Mouse (Mus musculus) gonadal fat pad, adult 2 months (tissue): ENCODE measurements around the gene Sh3bp2. TPM values are rescaled to one million over a fixed set of nuclear protein-coding genes. Genes with fewer than 3 reads are reported as not detected.

Experiments
- DNase-seq: peaks from one replicate; pipeline ENCODE4 v3.0.0-alpha.2; 2012; ENCODE audit warnings: low read depth
- polyA plus RNA-seq: library from polyadenylated mRNA; depleted of rRNA; stranded (reverse); fragments of >200 nt; gene quantifications from 2 replicates; pipeline ENCODE4 v1.2.3, GENCODE M21; 2012; rRNA removed

Sh3bp2 gene
- 16.2 and 16.6 TPM in 2 replicates for polyA plus RNA-seq

DNA sequence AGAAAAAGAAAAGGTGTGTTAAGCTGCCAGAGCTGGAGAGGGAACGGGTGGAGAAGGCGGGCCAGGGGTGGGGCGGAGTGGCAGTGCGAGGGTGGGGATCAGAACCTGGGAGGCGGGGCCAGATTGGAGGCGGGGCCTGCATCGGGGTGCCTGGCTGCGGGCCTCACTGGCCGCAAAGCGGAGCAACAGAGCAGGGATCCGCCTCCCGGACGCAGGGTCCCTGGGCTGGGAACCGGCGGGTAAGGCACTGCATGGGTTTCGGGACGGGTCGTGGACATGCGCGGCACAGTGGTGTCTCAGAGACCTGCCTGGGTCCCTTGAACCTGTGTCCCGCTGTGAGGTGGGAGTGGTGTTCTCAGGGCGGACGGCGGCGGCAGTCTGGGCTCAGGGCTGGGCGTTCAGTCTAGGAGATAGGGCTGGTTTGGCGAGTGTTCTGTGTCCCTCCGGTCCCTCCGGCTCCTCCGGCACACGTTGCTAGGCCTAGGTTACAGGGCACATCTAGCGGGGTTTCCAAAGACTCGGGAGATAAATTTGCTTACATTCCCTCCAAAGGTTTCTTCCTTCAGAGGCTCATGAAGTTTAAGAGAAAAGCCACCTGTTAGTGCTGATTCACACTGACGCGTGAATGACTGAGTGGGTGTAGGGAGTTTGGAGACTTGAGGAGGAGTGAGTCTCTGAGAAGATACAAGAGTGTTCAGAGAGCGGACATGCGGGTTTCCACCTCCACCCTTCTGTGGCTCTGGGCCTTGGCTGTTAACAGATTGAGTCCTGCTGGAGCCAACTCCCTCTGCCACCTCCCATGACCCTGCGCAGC is at the start of gene Sh3bp2:
Gene Sh3bp2, plus strand, starts transcription at position 176 of the 814 bp plus-strand sequence.
- DNase-seq: no peak

DNA sequence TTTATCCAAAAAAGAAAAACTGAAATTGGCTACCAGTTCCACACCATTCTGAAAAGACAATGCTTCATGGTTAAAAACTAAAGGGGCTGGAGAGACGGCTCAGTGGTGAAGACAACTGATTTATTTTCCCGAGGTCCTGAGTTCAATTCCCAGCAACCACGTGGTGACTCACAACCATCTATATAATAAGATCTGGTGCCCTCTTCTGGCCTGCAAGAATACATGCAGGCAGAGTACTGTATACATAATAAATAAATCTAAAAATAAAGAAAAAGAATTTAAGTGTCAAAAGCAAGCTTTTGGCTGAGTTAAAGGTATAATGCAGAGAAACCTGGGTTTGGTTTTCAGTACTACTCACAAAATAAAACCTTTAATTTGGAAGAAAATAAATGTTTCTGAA is 44.7 kb upstream of the Sh3bp2 start:
- DNase-seq: no peak

DNA sequence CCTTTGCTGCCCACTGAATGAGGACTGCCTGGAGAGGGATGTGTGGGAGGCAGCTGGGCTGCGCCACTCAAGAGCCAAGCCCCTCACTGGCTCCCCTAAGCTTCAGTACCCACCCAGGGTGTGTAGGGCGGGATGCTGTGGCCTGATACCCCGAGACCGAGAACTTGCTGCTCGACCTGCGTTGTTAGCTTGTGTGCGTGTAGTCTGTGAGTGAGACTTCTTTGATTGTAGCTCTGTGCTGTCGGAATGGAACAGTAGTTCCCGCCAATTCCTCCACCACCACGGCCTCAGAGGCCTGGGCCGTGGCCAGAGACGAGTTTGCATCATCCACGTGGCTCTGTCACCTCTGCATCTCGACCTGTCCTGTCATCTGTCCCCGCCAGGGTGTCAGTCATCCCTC is 39.9 kb upstream of the Sh3bp2 start:
- DNase-seq: no peak

DNA sequence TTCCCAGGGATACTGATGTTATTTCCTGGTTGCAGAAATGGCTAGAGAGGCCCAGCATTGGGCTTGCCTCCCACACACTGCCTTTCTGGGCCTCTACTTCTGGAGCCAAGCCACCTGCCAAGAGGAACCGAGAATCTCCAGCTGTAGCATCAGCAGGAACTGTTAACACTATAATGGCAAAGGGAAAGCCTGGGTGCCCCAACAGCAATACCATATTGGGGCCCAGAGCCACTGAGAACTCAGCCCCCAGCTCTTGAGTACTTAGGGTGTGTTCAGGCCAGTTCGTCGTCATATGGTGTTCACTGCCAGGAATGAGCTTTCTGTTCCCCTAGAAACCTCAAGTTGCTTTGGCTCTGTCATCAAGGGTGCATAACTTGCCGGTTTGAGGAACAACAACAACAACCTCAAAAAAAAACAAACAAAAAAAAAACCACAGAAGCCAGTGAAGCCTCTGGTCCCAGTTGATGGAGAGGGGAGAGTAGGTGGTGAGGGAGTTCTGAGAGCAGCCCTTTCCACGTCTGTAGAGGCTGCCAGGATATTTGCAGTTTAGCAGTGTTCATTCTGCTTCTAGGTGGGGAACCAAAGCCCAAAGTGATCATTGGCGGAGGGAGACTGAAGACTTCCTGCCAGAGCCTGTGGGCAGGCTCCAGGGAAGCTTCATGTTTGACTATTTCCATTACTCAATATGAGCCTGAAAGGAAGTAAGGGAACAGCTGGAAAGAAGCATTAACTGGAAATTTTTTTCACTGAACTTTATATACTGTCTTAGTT is 38.1 kb upstream of the Sh3bp2 start:
- DNase-seq: no peak

DNA sequence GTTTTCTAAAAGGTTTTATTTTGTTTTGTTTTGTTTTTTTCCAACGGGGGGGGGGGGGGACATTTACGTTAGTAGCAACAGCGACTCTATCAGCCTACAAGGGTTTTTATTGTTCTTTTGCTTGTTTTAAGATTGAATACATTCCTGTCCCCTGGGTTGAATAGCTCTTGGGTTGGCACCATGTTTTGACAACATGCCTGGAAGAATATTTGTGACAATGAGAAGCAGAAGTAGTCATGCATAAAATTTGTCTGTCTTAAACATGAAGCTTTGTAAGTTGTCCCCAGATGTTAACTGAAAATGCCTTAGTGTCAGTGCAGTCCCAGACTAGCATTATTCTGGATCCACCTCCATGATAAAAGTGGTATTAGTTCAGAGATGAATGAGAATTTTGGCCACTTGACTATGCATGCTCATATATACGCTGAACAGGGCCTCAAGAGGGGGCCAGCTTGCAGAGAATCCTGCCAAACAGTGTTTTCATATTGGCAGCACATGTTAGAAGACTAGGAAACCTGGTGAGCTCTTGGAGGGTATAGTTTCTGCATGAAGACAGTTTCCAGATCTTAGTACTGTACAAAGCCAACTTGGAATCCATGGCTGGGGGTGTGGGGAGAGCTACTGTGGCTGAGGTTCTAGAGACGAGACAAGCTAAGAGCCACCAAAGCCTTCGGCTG is 36.8 kb upstream of the Sh3bp2 start:
- no peak for DNase-seq

DNA sequence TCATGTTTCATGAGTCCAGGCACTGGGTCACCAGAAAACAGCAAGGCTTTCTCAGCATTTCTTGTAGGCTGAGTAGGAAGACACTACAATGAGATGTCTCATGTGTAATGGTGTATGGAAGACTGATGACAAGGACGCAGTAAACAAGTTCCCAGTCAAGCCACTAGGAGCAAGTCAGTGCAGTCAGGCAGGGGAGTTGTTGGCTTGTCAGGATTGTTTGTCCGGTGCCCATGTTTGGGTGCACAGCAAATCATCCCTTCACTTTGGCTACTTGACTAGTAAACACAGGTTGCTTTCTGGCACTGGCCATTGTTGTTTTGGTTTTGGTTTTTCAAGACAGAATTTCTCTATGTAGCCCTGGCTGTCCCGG is 36.2 kb upstream of the Sh3bp2 start:
- no peak for DNase-seq

DNA sequence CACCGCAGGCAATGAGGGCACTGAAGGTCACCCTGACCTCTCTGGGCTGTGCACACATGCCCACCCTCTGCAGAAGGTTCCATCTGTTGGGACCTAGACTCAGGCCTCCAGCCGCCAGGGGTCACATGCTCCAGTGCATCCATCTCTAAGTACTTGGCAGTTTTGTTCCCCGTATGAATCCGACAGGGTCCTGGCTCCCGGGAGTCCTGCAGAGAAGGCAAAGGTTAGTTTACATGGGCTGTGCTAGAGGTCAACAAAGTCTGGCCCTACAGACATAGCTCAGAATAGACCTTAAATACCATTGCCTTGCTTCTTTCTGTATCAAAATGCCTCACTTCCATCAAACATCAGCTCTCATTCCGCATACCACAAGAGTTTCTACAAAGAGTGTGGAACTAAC is 28.9 kb upstream of the Sh3bp2 start:
- no peak for DNase-seq

DNA sequence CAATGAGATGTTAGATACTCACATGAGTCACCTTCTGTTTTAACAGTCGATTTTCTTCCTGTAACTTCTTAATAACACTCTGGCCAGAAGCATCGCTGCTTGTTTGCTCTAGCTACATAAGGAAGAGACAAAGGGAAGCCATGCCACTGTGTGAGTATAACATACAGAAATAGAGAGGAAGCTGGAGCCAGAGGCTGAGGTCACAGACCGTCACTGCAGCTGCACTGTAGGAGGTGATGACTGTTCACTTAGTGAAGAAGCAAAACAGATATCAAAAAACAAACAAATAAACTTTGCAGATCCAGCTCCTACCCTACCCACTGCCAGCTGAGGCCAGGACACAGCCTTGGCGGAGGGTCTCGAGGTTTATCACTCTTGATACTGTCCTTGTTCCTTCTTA is 24.8 kb upstream of the Sh3bp2 start:
- DNase-seq: no peak

DNA sequence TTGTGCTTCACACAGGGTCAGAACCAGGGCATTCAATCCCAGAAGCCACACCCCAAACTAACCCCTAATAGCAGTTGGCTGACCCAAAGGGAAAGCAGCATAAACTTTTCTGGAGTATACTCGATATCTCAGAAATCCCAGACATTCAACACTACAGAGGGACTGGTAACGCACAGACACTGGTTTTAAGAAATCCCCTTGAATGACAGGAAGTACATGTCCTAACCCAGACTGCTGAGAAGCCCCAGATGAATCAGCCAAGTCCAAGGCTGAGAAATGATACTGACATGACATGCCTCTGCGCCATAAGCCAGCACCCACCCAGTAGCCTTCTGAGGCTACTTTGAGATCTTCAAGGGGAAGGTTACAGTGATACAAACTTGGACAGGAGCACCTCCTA is 24.1 kb upstream of the Sh3bp2 start:
- DNase-seq: no peak

DNA sequence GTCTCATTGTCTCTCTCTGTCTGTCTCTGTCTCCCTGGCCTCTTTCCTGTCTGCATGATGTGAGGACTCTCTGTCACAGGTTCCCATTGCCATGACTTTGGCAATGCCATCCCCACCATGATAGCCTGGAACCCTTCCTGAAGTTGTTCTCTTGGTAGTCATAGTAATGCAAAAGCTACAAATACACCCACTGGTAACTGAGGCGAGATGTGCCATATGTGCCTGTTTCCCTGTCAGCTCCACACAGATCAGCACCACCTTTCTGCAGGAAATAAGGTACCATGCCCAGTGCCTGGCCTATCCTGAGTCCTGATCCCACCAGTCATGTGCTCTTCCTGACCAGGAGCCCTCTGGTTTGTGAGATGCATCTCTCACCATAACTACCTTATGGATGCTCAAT is 23.2 kb upstream of the Sh3bp2 start:
- DNase-seq: no peak

DNA sequence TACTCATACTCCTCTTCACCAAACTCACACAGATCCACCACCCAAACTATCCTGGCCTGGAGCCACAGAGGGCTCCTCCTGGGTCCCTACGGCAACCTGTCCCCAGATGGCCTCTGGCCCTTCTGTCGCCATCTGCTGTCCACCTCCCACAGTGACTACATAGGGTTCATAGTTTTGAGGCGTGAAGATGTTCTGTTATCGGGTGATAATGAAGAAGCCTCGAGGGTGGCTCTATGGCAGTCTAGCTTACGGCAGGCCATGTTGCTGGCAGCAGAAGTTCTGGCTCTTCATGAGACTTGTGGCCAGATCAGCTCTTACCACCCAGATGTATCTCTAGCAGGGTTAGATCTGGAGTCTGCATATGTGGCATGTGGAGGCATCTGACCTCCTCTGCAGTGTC is 22.8 kb upstream of the Sh3bp2 start:
- DNase-seq: no peak

DNA sequence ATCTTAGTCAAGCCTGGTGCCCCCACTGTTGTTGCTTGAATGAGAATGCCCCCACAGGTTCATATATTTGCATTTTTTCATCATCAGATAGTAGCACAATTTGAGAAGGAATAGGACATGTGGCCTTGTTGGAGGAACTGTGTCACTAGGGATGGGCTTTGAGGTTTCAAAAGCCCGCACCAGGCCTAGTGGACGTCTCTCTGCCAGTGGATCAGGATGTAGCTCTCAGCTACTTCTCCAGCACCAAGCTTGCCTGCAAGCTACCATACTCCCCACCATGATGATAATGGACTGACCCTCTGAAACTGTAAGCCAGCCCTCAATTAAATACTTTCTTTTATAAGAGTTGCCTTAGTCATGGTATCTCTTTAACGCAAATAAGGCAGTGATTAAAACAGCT is 13.2 kb upstream of the Sh3bp2 start:
- no peak for DNase-seq

DNA sequence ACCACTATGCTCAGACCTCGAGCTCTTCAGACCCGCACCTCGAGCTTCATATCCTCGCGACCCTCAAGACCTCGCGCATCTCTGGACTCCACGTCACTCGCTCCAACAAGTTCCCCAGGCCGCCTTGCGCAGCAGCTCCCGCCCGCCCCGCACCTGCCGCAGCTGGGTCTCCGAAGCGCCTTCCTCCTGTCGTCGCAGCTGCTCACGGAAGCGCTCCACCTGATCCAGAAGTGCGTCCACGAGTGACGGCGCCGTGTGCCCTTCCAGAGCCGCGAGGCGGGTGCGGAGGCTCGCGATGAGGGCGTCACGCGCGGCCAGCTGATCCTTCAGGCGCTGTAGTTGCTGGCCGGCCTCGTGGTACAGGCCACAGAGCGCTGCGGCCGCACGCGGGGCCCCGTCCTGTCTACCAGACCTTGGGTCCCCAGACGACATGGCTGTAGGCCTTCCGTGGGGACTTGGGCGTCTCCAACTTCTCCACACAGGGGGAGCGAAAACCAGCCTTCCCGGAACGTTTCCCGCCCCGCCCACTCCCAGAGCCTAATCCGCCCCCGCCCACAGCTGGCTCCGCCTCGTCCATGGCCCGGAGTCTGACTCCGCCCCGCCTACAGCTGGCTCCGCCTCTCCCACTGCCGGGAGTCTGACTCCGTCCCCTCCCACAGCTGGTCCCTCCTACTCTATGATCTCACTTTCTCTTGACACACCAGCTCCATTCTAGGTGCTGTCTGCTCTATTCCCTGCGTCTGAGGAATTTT is 12.0 kb upstream of the Sh3bp2 start, which contains the start of gene Tnip2:
Gene Tnip2, minus strand, starts transcription at position 526 of the 752 bp plus-strand sequence.
- peak; percentile 81 for DNase-seq

DNA sequence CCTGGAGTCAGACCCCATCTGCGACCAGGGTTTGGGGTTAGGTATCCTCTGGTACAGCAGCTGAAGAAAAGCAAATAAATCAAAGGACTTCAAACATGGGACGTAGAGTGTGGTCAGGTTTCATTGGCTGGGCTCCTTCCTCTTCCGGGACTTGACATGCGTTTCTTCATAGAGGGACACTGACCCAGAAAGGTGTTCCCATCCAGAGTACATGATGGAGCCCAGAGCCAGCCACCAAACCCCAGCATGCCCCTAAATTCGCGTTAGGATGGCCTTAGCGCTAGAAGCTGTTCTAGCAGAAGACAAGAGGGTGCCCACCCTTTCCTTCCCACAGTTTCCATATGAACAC is 11.4 kb upstream of the Sh3bp2 start:
- DNase-seq: no peak

DNA sequence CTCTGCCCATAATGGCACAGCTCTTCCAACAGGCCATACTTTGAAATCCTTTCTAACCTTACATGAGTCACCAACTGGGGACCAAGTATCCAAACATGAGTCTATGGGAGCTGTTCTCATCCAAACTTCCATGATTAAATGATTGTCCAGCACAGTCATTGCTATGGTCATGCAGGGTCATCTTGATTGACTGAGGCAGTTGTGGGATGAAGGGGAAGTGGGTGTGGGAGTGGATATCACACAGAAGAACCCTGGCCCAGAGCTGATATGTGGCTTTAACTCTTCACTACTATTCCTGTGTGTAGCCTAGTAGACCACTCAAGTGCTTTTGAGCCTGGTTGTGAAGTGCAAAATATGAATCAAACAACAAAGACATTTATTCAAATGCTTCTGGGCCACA is 10.5 kb upstream of the Sh3bp2 start:
- no peak for DNase-seq

DNA sequence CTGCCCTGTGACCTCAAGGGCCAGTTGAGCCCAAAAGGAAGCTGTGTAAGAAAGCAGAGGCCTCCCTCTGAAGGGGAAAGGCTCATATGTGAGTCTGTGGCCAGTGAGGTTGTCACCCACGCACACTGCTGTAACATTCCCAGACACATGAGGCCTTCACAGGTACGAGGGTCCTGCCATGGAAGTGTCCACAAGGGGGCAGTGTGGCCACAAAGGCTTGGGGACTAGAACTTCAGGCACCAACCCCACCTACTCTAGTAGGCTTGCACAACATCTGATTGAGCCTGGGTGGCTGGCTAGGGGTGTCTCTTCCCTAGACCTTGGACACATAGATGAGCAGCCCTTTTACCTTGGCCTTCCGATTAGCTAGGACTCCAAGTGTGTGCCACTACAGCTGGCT is 7.7 kb upstream of the Sh3bp2 start:
- DNase-seq: no peak

DNA sequence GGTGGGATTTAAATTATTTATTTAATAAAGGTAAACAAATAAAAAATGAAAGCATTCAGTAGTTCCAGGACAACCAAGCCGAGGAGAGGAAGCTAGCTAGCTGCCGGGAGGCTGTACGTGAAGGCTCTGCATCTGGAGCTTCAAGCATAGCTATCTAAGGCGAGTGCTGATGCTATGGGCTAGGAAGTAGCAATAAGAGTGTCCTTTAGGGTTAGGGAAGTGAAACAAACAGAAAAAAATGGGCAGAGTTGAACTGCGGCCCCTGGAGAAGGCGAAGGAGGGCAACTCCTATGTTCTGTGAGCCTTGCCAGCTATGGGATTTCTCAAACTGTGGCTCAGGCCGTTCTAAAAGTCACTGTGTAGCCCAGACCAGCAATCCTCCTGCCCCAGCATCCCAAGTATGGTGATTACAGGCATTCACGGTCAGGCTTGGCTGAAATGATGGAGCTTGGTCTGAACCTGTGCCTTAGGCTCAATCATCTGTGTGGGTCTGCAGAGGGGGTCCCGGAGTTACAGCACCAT is 6.2 kb upstream of the Sh3bp2 start:
- no peak for DNase-seq

DNA sequence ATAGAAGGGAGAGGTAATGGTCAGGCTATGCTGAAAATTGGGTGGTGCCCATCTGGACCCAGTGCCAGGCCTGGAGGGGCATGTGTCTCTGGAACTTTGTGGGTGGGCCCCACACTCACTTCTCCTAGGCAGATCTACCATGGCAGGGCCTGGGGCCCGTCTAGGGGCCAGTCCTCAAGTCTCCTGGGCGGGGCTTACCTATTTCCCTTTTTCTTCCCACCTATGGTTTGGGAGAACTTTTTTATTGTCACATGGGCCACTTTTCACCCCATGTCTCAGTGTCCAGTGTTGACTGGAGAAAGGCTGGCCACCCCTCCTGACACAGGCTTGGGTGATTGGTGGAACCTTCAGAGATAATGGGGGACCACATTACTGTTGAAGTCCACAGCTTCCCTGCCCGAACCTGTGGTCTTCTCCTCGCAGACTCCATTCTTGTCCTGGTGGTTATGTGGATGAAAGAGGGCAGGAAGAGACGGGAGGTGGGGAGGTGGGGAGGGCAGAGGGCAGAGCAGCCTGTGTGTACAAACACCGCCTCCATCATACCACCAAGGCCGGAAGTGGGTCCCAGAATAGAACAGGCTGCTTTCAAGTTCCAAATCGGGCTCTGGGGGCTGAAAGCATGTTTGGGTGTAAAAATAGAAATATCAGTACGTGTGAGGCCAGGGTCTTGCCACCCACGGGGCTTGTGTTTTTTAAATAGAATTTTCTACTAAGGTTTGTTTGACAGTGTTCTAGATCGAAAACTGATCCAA is 5.0 kb upstream of the Sh3bp2 start:
- DNase-seq: no peak

DNA sequence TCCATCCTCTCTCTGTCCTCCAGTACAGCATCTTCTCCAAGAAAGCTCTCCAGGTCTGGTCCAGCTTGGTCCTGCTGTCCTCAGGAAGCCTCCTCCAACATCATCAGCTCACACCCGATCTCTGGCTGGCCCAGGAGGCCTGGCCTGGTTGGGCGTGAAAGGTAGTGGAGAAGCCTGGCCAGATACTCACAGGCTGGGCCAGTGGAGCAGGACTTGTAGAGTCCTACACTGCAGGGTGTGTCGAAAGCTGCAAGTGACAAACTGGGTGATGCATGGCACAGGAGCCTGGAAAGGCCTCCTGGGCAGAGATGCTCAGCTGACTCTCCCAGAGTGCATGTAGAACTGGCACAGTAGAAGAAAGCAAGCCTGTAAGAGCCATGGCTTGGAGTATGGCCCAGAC is 4.3 kb upstream of the Sh3bp2 start:
- DNase-seq: no peak

DNA sequence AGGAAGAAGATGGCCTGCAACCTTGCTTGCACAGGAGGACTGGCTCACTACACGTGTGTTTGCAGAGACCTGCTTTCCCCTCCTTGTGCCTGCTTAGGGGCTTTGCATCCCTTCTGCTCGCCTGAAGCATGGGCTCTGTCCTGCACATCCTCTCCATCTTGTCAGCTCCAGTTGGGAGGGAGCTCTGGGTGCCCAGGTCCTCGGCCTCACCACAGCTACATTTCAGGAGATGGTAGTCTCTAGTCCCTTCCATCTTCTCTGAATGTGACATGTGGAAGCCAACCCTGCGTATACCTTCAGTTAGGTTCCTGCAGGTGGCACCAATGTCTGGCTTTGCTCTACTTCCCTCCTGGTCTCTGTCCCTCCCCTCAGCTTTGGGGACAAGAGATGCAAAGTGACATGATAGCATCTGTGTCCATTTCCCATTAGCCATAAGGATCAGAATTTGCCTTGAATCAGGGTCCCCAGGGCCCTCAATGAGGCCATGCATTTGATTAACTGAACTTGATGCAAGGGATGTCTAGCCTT is 1.6 kb upstream of the Sh3bp2 start:
- no peak for DNase-seq

DNA sequence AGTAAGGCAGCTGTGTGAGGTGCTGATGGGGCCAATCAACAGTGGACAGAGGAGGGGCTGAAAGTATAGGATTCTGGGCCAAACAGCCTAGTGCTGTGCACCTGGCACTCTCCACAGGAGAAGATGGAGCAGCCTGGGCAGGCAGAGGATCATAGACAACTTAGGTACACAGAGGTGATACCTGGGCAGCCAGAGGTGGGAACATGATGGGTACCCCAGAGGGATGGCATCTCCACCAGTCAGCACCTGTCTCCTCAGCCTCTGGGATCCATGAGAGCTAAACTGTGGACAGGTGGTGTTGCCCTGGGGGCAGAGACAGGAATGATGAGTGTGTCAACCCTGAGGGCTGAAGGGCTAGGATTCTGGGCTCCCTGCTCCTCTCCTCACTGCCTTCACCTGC is 1.1 kb upstream of the Sh3bp2 start:
- DNase-seq: no peak
